Mouse (Mus musculus): ENCODE data around the gene Nckipsd.
A peak's percentile ranks its signal among the peaks of the same experiment; 100 is the strongest.

Gene Nckipsd

DNA sequence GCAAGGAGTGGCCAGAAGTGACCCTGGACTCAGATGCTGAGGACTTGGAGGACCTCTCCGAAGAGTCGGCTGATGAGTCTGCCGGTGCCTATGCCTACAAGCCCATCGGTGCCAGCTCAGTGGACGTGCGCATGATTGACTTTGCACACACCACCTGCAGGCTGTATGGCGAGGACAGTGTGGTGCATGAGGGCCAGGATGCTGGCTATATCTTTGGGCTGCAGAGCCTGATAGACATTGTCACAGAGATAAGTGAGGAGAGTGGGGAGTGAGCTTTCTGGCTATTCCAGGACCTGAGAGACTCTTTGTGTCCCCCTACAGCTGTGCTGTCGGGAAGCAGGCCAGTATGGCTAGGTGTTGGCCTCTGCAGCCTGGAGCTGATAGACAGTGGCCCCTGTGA, 2.4 kb upstream of the Nckipsd start:
- no peak for DNase-seq

DNA sequence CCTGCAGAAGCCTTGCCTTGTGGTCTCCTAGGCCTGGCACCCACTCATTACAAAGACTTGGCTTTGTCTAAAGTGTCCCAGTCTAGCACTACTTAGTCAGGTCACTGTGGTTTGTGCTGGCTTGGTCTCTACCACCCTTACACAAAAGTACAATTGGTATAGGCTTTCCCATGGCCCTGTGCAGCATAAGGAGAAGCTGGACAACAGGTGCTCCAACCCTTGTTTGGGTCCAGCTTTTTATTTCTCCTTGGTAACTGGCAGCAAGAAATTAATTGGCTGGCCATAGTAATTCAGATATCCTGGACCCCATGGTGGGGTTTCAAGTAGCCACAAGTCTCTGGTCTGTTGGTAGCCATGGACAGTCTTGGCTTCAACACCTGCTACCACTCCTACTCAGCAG, 1.8 kb upstream of the Nckipsd start:
- DNase-seq, result no peak

DNA sequence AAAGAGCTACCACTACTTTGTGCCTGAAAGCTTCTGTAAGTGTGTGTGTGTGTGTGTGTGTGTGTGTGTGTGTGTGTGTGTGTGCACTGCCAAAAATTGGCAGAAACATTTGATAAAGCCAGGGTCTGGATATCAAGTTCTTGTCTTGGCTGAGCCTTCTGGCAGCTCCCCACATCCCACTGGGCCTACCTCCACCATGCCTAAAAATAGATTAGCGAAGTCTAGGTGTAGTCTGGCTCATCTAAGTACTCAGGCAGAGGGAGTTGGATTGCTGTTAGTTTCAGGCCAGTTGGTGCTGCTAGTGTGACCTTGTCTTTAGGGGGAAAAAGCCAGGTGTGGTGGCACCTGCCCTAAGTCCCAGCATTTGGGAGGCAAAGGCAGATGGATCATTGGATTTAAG, 1.3 kb upstream of the Nckipsd start:
- no peak for DNase-seq

- DNase-seq, result no peak
Observed at GRCm38 (mm10) chr9:108807674-108808073, 494 bp upstream of the Nckipsd start.

- no peak for DNase-seq
Observed at GRCm38 (mm10) chr9:108809188-108809587, 1.0 kb downstream of the Nckipsd start.

DNA sequence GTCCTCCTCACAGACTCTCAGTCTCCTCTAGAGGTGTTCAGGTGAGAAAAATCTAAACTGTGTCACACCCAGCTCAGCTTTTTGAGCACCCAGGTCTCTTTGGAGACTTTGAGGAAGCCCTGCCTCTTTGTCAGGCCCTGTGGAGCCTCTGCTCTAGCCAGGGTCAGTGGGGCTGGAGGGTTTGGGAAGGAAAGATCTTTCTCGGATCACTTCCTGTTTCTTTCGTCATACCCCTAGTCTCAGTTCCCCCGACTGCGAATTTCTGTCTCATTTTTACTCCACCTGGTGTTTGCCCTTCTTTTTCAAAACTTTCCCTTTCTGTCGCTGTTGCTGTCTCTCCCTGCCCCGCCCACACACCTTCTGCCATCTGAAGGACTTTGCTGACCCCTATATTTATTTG, 1.6 kb downstream of the Nckipsd start:
- no peak for DNase-seq

DNA sequence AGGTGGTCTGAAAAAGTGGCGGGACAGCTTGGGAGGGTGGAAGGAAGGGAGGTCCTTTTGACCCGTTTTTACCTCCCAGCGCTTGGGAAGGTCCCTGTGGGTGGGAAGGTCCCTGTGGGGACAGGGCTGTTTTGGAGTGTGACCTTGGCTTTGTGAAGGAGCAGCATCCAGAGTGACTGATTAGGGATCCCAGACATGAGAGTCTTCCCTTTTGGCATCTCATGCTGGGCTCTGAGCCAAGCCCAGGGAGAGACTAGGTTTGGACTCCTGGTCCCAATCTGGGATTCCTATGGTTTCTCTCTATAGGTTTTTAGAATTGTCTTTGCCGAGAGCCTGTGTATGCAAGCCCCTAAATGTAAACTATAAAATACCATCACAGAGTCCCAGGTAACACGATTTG, 2.3 kb downstream of the Nckipsd start:
- DNase-seq, result no peak

DNA sequence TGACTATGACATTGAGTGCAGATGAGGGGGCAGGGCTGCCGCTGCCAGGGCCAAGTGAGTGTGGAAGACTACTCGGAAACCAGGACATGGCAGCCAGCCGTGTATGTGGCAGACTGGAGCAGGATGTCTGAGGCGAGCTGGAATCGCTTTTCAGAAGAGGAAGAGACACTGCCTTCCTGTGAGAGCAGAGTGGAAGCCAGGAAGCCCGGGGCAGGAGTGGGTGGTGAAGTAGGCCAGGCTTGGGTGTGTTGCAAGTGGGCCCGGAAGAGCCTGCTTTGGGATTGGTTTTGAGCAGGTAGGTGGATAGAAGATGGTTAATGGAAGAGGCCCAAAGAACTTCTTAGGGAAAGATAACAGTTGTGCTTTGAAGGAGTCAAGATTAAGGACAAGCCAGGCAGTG, 7.4 kb downstream of the Nckipsd start:
- no peak for DNase-seq

DNA sequence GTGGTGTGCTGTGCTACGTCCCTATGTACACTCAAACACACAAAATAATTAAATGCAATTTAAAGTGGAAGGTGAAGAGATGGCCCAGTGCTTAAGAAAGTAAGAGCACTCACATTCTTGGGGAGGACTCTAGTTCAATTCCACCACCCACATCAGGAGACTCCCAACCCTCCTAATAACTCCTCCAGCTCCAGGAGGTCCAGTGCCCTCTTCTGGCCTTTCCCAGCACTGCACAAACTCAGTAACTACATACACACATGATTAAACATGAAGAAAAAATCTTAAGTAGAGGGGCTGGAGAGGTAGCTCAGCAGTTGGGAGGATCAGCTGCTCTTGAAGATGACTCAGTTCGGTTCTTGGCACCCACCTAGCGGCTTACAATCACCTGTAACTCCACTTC, 11.3 kb downstream of the Nckipsd start:
- DNase-seq, result peak; percentile 48

DNA sequence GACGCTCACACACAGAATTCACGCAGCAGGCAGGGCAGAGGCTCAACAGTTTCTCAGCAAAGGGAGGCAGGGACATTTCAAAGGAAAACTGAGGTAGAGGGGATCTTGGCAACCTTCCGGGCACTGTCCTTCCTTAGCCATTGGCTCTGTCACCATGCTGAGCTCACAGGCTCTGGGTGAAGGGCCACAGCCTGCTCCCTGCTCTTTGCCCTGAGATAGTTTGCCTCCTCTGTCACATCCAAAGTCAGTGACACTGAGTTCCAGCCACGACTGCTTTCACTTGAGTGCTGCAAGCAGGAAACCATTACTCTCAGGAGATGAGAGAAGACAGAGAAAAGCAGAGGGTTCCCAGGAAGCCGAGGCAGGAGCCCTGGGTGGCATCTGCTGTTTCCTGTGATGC, 11.9 kb downstream of the Nckipsd start:
- no peak for DNase-seq

DNA sequence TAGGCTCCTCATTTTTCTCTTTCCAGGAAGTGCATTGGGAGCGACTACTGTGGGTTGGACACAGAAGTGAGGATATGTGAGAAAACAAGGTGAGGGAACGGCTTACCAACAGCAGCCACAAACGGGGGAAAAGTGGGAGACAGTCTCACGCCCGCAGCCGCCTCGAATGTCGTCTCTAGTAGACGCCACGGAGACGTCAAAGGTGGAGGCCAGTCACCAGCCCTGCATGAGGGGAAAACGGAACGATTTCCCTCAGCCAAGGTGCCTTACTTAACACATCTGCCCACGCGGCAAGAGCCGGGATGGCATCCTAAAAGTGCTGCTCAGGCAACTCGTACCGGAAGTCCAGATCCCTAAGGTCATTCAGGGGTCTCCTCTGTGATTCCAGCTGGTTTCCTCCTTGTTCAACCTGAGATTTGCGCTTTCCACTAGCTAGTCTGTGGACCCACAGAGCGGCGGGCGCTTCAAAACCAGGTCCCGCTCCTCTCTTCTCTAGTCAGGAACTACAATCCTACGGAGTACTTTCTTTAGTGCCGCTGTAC, 16.0 kb downstream of the Nckipsd start:
- DNase-seq, result no peak

- DNase-seq, result no peak
Observed at GRCm38 (mm10) chr9:108824755-108825413, 16.7 kb downstream of the Nckipsd start.

- DNase-seq, result no peak
Observed at GRCm38 (mm10) chr9:108825820-108826699, 17.9 kb downstream of the Nckipsd start, which contains the start of gene Celsr3. Gene Celsr3, plus strand, starts transcription at chr9:108826320.

GRCm38 (mm10) chr9:108826700-108827340, 18.7 kb downstream of the Nckipsd start:
- DNase-seq, result peak; percentile 82

GRCm38 (mm10) chr9:108827454-108827853, 19.3 kb downstream of the Nckipsd start:
- DNase-seq, result no peak

- DNase-seq, result no peak
Observed at GRCm38 (mm10) chr9:108827906-108828305, 19.7 kb downstream of the Nckipsd start.

DNA sequence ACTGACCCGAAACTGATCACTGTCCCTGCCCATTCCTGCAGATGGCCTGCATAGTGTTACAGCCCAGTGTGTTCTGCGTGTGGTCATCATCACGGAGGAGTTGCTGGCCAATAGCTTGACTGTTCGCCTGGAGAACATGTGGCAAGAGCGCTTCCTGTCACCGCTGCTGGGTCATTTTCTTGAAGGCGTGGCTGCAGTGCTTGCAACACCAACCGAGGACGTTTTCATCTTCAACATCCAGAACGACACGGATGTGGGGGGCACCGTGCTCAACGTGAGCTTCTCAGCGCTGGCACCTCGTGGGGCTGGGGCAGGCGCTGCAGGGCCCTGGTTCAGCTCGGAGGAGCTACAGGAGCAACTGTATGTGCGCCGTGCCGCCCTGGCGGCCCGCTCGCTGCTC, 23.5 kb downstream of the Nckipsd start:
- DNase-seq, result no peak

GRCm38 (mm10) chr9:108832390-108833108, 24.4 kb downstream of the Nckipsd start:
- peak; percentile 69 for DNase-seq

- DNase-seq, result no peak
Observed at GRCm38 (mm10) chr9:108842989-108843388, 34.8 kb downstream of the Nckipsd start.

GRCm38 (mm10) chr9:108845390-108845789, 37.2 kb downstream of the Nckipsd start:
- no peak for DNase-seq

DNA sequence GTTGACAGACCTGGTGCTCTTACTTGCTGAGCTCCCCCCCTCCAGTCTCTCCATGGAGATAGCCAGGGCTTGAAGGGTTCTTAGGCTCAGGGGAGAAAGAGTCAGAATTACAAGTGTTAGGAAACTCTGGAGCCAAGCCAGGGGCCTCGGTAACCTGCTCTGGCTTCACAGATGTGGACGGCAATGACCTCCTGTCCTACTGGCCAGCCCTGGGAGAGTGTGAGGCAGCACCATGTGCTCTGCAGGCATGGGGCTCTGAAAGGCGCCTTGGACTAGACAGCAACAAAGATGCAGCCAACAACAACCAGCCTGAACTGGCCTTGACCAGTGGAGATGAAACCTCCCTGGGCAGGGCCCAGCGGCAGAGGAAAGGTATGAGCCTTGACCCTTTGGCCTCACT, 39.2 kb downstream of the Nckipsd start:
- DNase-seq, result no peak

GRCm38 (mm10) chr9:108848419-108848818, 40.3 kb downstream of the Nckipsd start:
- DNase-seq, result no peak

DNA sequence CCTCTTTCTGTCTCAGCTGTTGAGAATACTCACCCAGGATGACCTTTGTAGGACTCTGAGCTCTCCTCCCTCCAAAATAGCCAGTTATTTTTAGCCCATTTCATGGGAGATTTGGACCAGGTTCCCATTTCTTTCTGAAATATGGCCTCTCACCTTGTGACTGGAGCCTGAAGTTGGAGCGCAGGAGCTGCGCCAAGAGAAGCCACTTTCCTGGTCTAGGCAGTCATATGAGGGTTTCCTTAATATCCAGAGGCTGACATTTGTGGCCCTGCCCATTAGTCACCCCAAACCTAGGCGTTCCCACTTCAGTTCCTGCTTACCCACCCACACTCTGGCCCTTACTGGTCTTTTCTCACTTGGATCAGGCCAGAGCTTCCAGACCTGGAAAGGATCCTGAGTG, 44.8 kb downstream of the Nckipsd start, which contains the start of gene Slc26a6:
Slc26a6 (plus strand) TSS at position 308 of the 400 bp plus-strand sequence.
- no peak for DNase-seq

Measured in thymus, postnatal 25 days (tissue).